Mouse (Mus musculus) thymus, adult 2 months (tissue): Measurements from ENCODE around the gene Hist1h2ai.
"Not testable (repeated sequence)": the region's sequence is repeated elsewhere in the genome, so short reads cannot be mapped to it uniquely, and the experiment has no call there.

Experiments used
- CTCF ChIP-seq: fragments of 200-500 bp; IDR thresholded peaks from 2 replicates; pipeline ENCODE4 v1.5.1; 2012; ENCODE audit warnings: mild to moderate bottlenecking, control low read depth, low read length, moderate library complexity, borderline replicate concordance; ENCODE audit not compliant: control insufficient read depth, poor library complexity, insufficient read depth; ENCODE audit errors: extremely low read depth
- POLR2A ChIP-seq: fragments of 200-500 bp; IDR thresholded peaks from 2 replicates; pipeline ENCODE4 v1.6.1; 2012; ENCODE audit warnings: mild to moderate bottlenecking, low read length, control low read depth, moderate library complexity; ENCODE audit not compliant: control insufficient read depth, poor library complexity, insufficient read depth; ENCODE audit errors: extremely low read depth

GRCm38 (mm10) chr13:21754294-21755001, 38.2 kb downstream of the Hist1h2ai start:
- not testable (repeated sequence) for TF ChIP-seq POLR2A, CTCF
